Mouse (Mus musculus) embryonic fibroblast, embryonic 13.5 days (primary cell): ENCODE data around the gene 3830417A13Rik. TPM values are rescaled to one million over a fixed set of nuclear protein-coding genes. Genes with fewer than 3 reads are reported as not detected.

ENCODE experiments used
- H3K27ac ChIP-seq: 2 replicates; pipeline ENCODE4 v1.5.1; 2012; ENCODE audit warnings: low read length, control low read depth, inconsistent platforms; ENCODE audit not compliant: insufficient read depth
- H3K4me1 ChIP-seq: 2 replicates; pipeline ENCODE4 v1.6.1; 2011; ENCODE audit warnings: low read length; ENCODE audit not compliant: control insufficient read depth, insufficient read depth
- H3K4me3 ChIP-seq: 2 replicates; pipeline ENCODE4 v1.5.1; 2011; ENCODE audit warnings: mild to moderate bottlenecking, control low read depth, low read length; ENCODE audit not compliant: insufficient read depth
- CTCF ChIP-seq: IDR thresholded peaks from 2 replicates; pipeline ENCODE4 v1.5.1; 2011; ENCODE audit warnings: mild to moderate bottlenecking, control low read depth, low read length, moderate library complexity, borderline replicate concordance; ENCODE audit not compliant: insufficient read depth
- POLR2A ChIP-seq: IDR thresholded peaks from 2 replicates; pipeline ENCODE4 v1.6.1; 2011; ENCODE audit warnings: low read depth, mild to moderate bottlenecking, control low read depth, low read length, moderate library complexity
- polyA plus RNA-seq: library from polyadenylated mRNA; stranded (reverse); fragments of >200 nt; gene quantifications from 2 replicates; pipeline ENCODE4 v1.2.4, GENCODE M21; 2011; ENCODE audit warnings: low read depth; ENCODE audit not compliant: missing spikeins, insufficient read length

3830417A13Rik gene
- polyA plus RNA-seq = not detected in 2 replicates

DNA sequence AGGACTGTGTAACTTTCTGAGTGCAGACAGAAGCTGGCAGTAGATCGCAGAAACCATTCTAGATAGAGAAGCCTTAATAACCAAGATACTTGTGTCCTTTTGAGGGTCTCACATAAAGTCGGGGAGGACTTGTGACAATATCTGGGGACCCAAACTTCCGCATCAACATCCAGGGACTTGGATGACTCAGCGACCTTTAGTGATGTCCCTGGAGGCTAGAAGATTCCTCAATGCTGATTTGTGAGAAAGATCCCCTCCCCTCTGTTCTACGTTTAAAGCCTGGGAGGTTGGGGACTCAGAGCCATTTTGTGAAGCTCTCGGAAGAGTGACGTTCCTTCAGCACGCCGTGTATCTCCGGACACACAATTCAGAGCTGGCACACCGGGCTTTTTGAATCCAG is at the start of gene 3830417A13Rik:
TSS of gene 3830417A13Rik (plus strand) at position 301 of the 400 bp plus-strand sequence.
- TF ChIP-seq POLR2A (no peak), CTCF (no peak)
- Histone ChIP-seq H3K27ac (no peak within 1 kb of the TSS), H3K4me3 (no peak within 1 kb of the TSS), H3K4me1 (no peaks in the 10 kb centered on the region)

- no peak within 1 kb of the TSS for H3K27ac ChIP-seq
- no peak within 1 kb of the TSS for H3K4me3 ChIP-seq
- TF ChIP-seq CTCF = no peak
- no peak for TF ChIP-seq POLR2A
- H3K4me1 ChIP-seq = no peaks in the 10 kb centered on the region
These were observed 21.2 kb upstream of the 3830417A13Rik start, which contains the start of gene Gm6760 for GRCm38 (mm10) chrX:64152098-64152497. TSS of gene Gm6760 (minus strand) at chrX:64152198.

- H3K27ac ChIP-seq = no peak overlapping the region
- TF ChIP-seq POLR2A (no peak), CTCF (no peak)
- H3K4me1 ChIP-seq = no peaks in the 10 kb centered on the region
- no peak overlapping the region for H3K4me3 ChIP-seq
These were observed 7.9 kb downstream of the 3830417A13Rik start for GRCm38 (mm10) chrX:64181246-64181645.

Other genes with a start within 250 kb of the 3830417A13Rik start
- not detected in 2 replicates for gene Gm6760, start 21.4 kb upstream of the 3830417A13Rik start, polyA plus RNA-seq
- not detected in 2 replicates for gene Slitrk4, start 103.4 kb downstream of the 3830417A13Rik start, polyA plus RNA-seq